Mouse (Mus musculus): ENCODE measurements around the gene Olfr771.
"Not testable (repeated sequence)": the region's sequence is repeated elsewhere in the genome, so short reads cannot be mapped to it uniquely, and the experiment has no call there.

Olfr771 gene

DNA sequence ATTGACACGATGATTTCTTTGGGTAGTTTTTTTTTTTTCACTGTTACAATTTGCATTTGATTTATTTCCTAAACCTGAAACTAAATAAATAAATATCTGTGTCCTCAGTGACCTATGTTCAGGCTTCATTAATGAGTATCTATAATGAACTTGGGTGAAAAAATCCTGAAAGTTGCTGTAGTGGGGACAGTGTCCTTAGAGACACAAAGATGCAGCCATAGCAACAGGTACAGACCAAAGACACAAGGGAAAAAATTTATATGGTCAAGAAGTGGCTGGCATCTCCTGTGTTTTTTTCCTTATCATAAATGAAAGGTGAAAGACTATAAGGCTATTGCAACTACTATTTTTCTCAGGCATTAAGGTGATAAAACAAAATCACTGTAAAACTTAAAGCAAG lies at the start of gene Olfr771:
Gene Olfr771, minus strand, starts transcription at position 101 of the 400 bp plus-strand sequence.
- DNase-seq = no peak

DNA sequence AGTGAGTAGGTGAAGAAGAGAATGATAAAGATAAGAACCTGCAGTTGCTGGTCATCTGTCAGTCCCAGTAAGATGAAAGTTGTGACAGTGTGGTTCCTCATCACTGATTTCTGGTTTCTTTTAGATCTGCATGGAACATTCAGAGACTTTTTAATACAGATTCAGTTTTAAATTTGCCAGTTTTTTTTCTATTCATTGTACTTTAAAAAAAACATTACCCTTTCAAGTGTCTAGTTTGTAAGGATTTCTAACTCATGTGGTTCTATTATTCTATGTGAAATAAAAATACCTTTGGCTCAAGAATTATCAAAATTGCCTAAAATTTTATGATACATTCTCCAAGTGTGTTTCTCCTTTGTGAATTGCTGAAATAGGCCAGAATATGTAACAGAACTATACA lies 22.8 kb upstream of the Olfr771 start, which contains the start of gene Olfr773:
Gene Olfr773, minus strand, starts transcription at position 101 of the 400 bp plus-strand sequence.
- not testable (repeated sequence) for DNase-seq

DNA sequence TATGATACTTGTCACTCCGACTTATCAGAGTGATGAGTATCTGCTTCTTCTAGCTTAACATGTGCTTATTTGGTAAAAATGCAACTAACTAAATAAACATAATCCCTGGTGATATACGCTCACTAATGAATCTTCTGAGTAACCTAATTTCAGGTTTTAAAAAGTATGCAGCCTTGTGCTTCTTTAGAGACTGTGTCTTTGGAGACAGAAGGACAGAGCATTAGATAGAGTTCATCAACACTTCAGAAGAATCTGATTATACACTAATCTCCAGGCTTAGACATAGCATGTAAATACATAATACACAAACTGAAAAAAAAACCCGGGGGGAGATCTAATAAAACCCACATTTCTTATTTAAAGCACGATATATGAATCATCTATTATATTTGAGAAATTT lies 13.3 kb upstream of the Olfr771 start, which contains the start of gene Olfr772:
Gene Olfr772, minus strand, starts transcription at position 101 of the 400 bp plus-strand sequence.
- DNase-seq = not testable (repeated sequence)

DNA sequence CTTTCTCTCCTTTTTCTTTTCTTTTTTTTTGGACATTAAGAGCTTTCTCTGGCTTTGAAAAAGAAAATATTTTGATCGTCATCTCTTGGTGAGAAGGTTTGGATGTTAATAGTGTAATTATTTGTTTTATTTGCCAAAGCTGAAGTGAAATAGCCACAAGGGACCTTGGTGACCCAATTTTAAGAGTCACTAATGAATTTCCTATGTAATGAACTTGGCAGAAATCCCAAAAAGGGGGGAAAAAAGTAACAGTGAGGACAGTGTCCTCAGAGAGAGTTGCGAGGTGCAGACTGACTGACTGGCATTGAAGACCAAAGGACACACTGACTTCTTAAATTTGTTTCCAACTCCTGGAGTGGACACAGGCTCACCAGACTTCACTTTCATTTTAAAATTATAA lies 25.7 kb downstream of the Olfr771 start, which contains the start of gene Olfr770:
Gene Olfr770, minus strand, starts transcription at position 101 of the 400 bp plus-strand sequence.
- DNase-seq = no peak

DNA sequence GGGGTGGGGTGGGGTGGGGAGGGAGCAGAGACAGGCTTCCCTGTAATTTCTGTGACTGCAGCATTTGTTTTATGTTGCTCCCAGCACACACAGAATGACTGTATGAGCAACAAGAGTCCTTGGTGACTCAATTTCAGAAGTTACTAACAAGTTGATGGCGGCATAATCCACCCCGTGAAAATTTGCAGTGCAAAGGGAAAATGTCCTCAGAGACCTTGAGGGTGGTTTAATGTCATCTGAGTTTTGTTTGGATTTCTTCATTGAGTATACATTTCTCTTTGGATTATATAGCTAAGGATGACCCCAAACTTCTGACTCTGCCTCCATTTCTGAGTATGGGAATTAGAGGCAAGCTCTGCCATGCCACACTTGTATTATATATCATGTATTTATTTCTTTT lies 46.8 kb downstream of the Olfr771 start, which contains the start of gene Olfr769:
Gene Olfr769, minus strand, starts transcription at position 101 of the 400 bp plus-strand sequence.
- DNase-seq = no peak

DNA sequence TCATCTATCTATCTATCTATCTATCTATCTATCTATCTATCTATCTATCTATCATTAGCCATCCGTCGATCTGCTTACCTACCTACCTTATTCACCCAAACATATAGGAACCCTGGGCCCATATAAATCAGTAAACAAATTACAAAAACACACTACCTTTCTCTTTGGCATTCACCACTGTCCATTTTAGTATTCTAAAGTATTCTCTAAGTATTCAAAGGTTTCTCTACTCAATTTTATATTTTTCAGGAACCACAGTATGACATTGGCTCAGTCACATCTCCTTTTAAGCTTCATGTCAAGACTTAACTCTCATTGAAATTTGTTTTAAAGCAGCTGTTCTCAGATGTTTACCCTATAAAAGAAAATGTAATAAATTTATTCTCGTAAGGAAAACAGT lies 49.4 kb downstream of the Olfr771 start:
- no peak for DNase-seq
